Mouse (Mus musculus) cortical plate, adult 2 months (tissue): Measurements from ENCODE around the gene Zfp408. TPM values are rescaled to one million over a fixed set of nuclear protein-coding genes. Genes with fewer than 3 reads are reported as not detected.

Experiments used
- H3K27ac ChIP-seq: fragments of 200-500 bp; 2 replicates; pipeline ENCODE4 v1.5.1; 2012; ENCODE audit warnings: low read length, control low read depth, inconsistent platforms; ENCODE audit not compliant: insufficient read depth
- H3K4me1 ChIP-seq: fragments of 200-500 bp; 2 replicates; pipeline ENCODE4 v1.6.1; 2011; ENCODE audit warnings: low read length; ENCODE audit not compliant: control insufficient read depth, insufficient read depth
- H3K4me3 ChIP-seq: fragments of 200-500 bp; 2 replicates; pipeline ENCODE4 v1.5.1; 2011; ENCODE audit warnings: mild to moderate bottlenecking, low read length, control low read depth; ENCODE audit not compliant: insufficient read depth
- CTCF ChIP-seq: fragments of 200-500 bp; IDR thresholded peaks from 2 replicates; pipeline ENCODE4 v1.5.1; 2011; ENCODE audit warnings: mild to moderate bottlenecking, control low read depth, low read length; ENCODE audit not compliant: insufficient read depth; ENCODE audit errors: extremely low read depth
- POLR2A ChIP-seq: fragments of 200-500 bp; IDR thresholded peaks from 2 replicates; pipeline ENCODE4 v1.6.1; 2011; ENCODE audit warnings: mild to moderate bottlenecking, low read length, control low read depth; ENCODE audit not compliant: insufficient read depth; ENCODE audit errors: extremely low read depth
- polyA plus RNA-seq: library from polyadenylated mRNA; depleted of rRNA; stranded (reverse); fragments of >200 nt; gene quantifications from 2 replicates; pipeline ENCODE4 v1.2.3, GENCODE M21; 2012

Gene Zfp408
- polyA plus RNA-seq, 1 experiment, result 13.8 TPM

DNA sequence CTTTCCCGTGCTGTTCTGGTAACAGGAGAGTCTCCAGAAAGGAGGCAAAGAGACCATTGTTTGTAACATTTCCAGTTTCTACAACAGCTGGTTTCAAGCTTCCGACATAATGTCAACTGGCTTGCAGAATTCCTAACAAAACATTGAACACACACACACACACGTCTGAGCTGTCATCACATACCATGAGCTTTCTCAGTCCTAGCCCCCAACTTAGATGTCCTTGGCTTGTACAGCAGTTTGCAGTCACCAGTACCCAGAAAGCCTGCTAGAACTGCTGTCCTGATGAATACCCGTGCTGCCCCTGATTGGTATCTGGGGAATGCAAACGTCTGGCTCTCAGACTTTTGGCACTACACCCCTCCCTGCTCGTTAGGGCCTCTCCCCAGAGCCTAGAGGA lies 6.2 kb upstream of the Zfp408 start:
- Histone ChIP-seq H3K4me1 (peaks cover 10% of the 10 kb centered on the region), H3K27ac (no peak overlapping the region), H3K4me3 (no peak overlapping the region)
- no peak for TF ChIP-seq CTCF
- no peak for TF ChIP-seq POLR2A

- TF ChIP-seq CTCF (no peak), POLR2A (no peak)
- Histone ChIP-seq H3K4me1 (peaks cover 10% of the 10 kb centered on the region), H3K4me3 (no peak overlapping the region), H3K27ac (no peak overlapping the region)
Observed at GRCm38 (mm10) chr2:91655388-91655787, 5.8 kb upstream of the Zfp408 start.

- no peak for TF ChIP-seq CTCF
- Histone ChIP-seq H3K4me1 (peaks cover 10% of the 10 kb centered on the region), H3K27ac (peak overlapping the region; percentile 32; the same call in 1 of the 2 replicates), H3K4me3 (no peak overlapping the region)
Observed at GRCm38 (mm10) chr2:91652863-91653262, 3.3 kb upstream of the Zfp408 start.

DNA sequence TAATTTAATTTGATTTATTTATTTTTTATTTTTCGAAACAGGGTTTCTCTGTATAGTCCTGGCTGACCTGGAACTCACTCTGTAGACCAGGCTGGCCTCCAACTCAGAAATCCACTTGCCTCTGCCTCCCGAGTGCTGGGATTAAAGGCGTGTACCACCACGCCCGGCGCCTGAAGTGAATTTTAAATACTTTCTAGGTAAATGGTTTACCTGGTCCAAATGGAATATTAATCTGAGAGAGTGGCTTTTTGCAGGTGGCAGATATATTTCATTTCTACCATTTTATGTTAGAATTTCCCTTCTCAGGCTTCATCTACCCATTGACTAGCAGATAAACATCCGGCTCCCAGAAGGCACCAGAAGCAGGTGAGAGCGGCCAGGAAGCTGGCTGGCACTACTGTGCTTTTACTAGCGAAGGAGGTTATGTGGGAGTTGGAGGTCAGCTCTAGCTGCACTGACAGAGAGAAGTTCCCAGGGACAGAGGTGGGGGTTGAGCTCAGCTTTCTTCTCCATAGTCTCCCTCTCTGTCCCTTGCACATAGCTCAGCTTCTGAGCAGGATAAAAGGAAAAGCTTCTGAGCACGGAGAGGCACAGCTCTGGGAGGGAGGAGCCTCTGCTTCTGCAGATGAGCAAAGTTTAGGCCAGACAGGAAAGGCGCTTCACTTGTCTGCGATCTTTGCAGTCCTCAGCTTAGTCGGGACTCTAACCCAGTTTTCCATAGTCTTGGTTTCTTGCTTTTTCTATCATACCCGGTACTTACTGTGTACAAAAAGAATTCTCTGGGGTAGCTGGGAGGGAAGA lies 2.1 kb upstream of the Zfp408 start:
- H3K4me1 ChIP-seq, result peaks cover 10% of the 10 kb centered on the region
- no peak overlapping the region for H3K4me3 ChIP-seq
- no peak overlapping the region for H3K27ac ChIP-seq
- TF ChIP-seq CTCF, result no peak
- no peak for TF ChIP-seq POLR2A

- peak overlapping the region; percentile 93 for H3K4me3 ChIP-seq
- H3K27ac ChIP-seq, result 0 out of 2 replicates have a peak overlapping the region, but pooled peaks have one; percentile 12
- H3K4me1 ChIP-seq, result peaks cover 10% of the 10 kb centered on the region
- no peak for TF ChIP-seq POLR2A
- no peak for TF ChIP-seq CTCF
Observed at GRCm38 (mm10) chr2:91650360-91650995, 887 bp upstream of the Zfp408 start.

DNA sequence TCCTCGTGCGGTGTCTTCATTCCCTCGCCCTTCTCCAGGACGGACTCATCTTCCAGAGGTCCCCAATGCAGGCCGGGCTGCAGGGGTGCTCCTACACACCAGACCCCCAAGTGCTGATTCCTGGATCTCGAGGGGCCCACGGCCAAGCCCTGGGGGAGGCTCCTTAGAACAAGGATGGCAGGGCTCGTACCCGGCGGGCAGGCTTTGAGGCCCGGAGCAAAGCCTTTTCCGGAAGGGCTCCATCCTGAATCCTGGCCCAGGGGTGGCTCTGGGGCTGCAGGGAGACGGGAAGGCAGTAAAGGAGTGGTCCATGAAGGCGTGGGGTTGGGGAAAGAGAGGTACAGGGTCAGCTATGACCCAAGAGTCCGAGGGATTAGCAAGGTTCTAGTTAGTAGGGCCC lies 439 bp downstream of the Zfp408 start:
- Histone ChIP-seq H3K4me3 (peak overlapping the region; percentile 93), H3K27ac (peak overlapping the region; percentile 93; the same call in 1 of the 2 replicates), H3K4me1 (peaks cover 10% of the 10 kb centered on the region)
- no peak for TF ChIP-seq CTCF
- no peak for TF ChIP-seq POLR2A

- Histone ChIP-seq H3K4me1 (peaks cover 1% of the 10 kb centered on the region; the same call in 1 of the 2 replicates), H3K4me3 (no peak overlapping the region), H3K27ac (no peak overlapping the region)
- TF ChIP-seq CTCF (peak; percentile 64), POLR2A (no peak)
Observed at GRCm38 (mm10) chr2:91646733-91647132, 2.9 kb downstream of the Zfp408 start.

- peaks cover 1% of the 10 kb centered on the region; the same call in 1 of the 2 replicates for H3K4me1 ChIP-seq
- no peak overlapping the region for H3K27ac ChIP-seq
- H3K4me3 ChIP-seq, result no peak overlapping the region
- TF ChIP-seq CTCF, result no peak
- TF ChIP-seq POLR2A, result no peak
Observed at GRCm38 (mm10) chr2:91645811-91646210, 3.8 kb downstream of the Zfp408 start.

GRCm38 (mm10) chr2:91645354-91645753 lies 4.2 kb downstream of the Zfp408 start:
- H3K4me1 ChIP-seq, result peaks cover 1% of the 10 kb centered on the region; the same call in 1 of the 2 replicates
- TF ChIP-seq CTCF (no peak), POLR2A (no peak)

DNA sequence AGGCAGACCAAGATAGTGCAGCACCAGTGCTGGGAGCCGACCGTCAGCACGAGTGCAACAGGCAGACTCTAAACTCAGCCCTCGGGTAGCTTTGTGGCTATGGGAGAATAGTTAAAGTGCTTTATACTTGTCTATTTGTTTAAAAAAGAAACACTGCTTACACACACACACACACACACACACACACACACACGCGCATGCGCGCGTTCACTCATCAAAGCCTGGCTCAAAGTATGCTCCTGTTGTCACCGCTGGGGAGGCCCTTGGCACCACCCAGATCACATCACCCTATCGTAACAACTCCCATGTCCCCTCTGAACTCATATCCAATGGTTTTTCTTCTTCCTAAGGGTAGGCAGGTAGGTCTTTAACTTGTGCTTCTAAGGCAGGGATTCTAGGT lies 5.6 kb downstream of the Zfp408 start:
- Histone ChIP-seq H3K4me1 (peaks cover 1% of the 10 kb centered on the region; the same call in 1 of the 2 replicates), H3K4me3 (no peak overlapping the region), H3K27ac (no peak overlapping the region)
- TF ChIP-seq POLR2A, result 0 out of 2 replicates have a peak, but pooled peaks have one; percentile 3
- TF ChIP-seq CTCF, result no peak

More at GRCm38 (mm10) chr2:91645354-91645753, 4.2 kb downstream of the Zfp408 start:
- no peak overlapping the region for H3K4me3 ChIP-seq
- no peak overlapping the region for H3K27ac ChIP-seq
